Mouse (Mus musculus) heart, adult 2 months (tissue): ENCODE data around the gene Nrtn. TPM values are rescaled to one million over a fixed set of nuclear protein-coding genes. Genes with fewer than 3 reads are reported as not detected.

Source experiments
- DNase-seq, 2 experiments: peaks; one replicate each; pipeline ENCODE4 v3.0.0; 2021
- H3K27ac ChIP-seq: fragments of 200-600 bp; 2 replicates; pipeline ENCODE4 v1.8.1; 2022
- H3K27me3 ChIP-seq: fragments of 200-500 bp; 2 replicates; pipeline ENCODE4 v1.6.1; 2012; ENCODE audit warnings: mild to moderate bottlenecking, low read length, inconsistent platforms, mixed read lengths; ENCODE audit not compliant: control insufficient read depth, insufficient read depth
- H3K36me3 ChIP-seq: fragments of 200-500 bp; 2 replicates; pipeline ENCODE4 v1.6.1; 2012; ENCODE audit warnings: low read length, inconsistent platforms; ENCODE audit not compliant: control insufficient read depth, insufficient read depth
- H3K4me1 ChIP-seq: fragments of 200-500 bp; 2 replicates; pipeline ENCODE4 v1.6.1; 2011; ENCODE audit warnings: low read length; ENCODE audit not compliant: control insufficient read depth, insufficient read depth
- H3K4me3 ChIP-seq: fragments of 200-600 bp; 2 replicates; pipeline ENCODE4 v1.8.1; 2022
- H3K79me2 ChIP-seq: fragments of 200-500 bp; replicated peaks from 2 replicates; pipeline ENCODE4 v1.6.1; 2012; ENCODE audit warnings: mild to moderate bottlenecking, inconsistent platforms, low read length, moderate library complexity, mixed read lengths; ENCODE audit not compliant: control insufficient read depth, insufficient read depth
- H3K9ac ChIP-seq: fragments of 200-500 bp; 2 replicates; pipeline ENCODE4 v1.6.1; 2012; ENCODE audit warnings: low read depth, mild to moderate bottlenecking, control low read depth, inconsistent platforms, low read length, mixed read lengths
- CTCF ChIP-seq: fragments of 200-600 bp; IDR thresholded peaks from 2 replicates; pipeline ENCODE4 v1.8.1; 2022; ENCODE audit warnings: antibody characterized with exemption, mild to moderate bottlenecking, moderate library complexity
- EP300 ChIP-seq: fragments of 200-500 bp; IDR thresholded peaks from 2 replicates; pipeline ENCODE4 v1.6.1; 2011; ENCODE audit warnings: low read depth, low read length, control low read depth; ENCODE audit not compliant: insufficient read depth
- POLR2A ChIP-seq: fragments of 200-500 bp; IDR thresholded peaks from 2 replicates; pipeline ENCODE4 v1.6.1; 2011; ENCODE audit warnings: mild to moderate bottlenecking, low read depth, low read length, control low read depth; ENCODE audit not compliant: insufficient read depth
- WGBS: fragments of 180-500 bp; shearing (Covaris S2); methylation state at CpG from one replicate; pipeline ENCODE4 v1.1.7; 2018; 5-methylcytosine and 5-hydroxymethylcytosine counted together
- intact Hi-C: fragments of 180-260 bp; cut with DNase I; formaldehyde crosslinking; loops from one replicate; pipeline ENCODE4 v1.15.1; 2025
- polyA plus RNA-seq: library from polyadenylated mRNA; depleted of rRNA; stranded (reverse); fragments of >200 nt; gene quantifications from 2 replicates; pipeline ENCODE4 v1.2.3, GENCODE M21; 2012
- total RNA-seq, 2 experiments: library from RNA; stranded (reverse); gene quantifications; 2 replicates each; pipeline ENCODE4 v1.2.3; 2021

The Nrtn gene
- total and polyA plus RNA-seq, 3 experiments = 24.4 to 49.3 (median 26.8) TPM

DNA sequence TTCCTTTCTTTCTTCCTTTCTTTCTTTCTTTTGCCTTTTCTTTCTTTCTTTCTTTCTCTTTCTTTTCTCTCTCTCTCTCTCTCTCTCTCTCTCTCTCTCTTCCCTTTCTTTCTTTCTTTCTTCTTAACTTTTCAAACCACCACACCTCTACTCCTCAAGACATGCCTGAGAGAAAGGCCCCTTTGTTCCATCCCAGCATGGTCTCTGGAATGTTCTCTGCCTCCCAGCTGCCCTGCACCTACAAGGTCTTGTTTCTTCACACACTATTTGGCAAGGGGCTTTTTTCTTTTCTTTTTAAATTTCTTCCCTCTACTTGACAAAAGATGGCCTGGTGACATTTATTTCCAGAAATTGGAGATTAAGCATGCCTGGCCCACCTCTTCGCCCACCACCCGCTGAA lies 27.7 kb downstream of the Nrtn start:
- 73% methylated on average over 2 of the region's 2 CpGs for WGBS
- DNase-seq = no peak
- intact Hi-C loops = no loop called here

DNA sequence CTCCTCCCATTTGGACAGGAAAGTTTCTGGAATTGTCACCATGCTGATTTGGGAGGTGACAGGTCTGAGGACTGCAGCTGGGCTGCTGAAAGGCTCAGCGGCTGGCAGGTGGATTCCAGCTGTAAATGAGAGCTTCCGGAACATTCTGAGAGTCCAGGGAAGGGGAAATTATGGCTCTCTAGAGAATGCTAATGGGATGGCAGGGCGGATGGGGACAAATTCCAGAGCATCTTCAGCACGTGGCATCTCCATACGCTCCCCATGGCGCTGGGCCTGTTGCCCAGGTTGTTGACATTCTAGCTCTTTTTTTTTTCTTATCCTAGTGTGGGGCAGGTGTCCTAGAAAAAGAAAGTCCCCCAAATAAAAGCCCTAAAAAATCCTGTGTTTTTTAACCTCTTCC lies 28.2 kb downstream of the Nrtn start:
- Histone ChIP-seq H3K9ac (no peak overlapping the region), H3K79me2 (no peaks in the 10 kb centered on the region), H3K4me3 (no peak overlapping the region), H3K4me1 (peaks cover 2% of the 10 kb centered on the region), H3K27ac (no peak overlapping the region), H3K36me3 (no peaks in the 10 kb centered on the region), H3K27me3 (no peaks in the 10 kb centered on the region)
- TF ChIP-seq POLR2A = no peak
- TF ChIP-seq CTCF = no peak
- no peak for TF ChIP-seq EP300
- no peak for DNase-seq
- intact Hi-C loops = no loop called here
- WGBS = 24% methylated on average over 6 of the region's 6 CpGs

More for the DNA sequence above, 27.7 kb downstream of the Nrtn start:
- H3K79me2 ChIP-seq = no peaks in the 10 kb centered on the region
- TF ChIP-seq POLR2A (no peak), CTCF (no peak), EP300 (no peak)
- peaks cover 2% of the 10 kb centered on the region for H3K4me1 ChIP-seq
- no peak overlapping the region for H3K27ac ChIP-seq
- no peak overlapping the region for H3K4me3 ChIP-seq
- no peaks in the 10 kb centered on the region for H3K36me3 ChIP-seq
- H3K9ac ChIP-seq = no peak overlapping the region
- H3K27me3 ChIP-seq = no peaks in the 10 kb centered on the region

DNA sequence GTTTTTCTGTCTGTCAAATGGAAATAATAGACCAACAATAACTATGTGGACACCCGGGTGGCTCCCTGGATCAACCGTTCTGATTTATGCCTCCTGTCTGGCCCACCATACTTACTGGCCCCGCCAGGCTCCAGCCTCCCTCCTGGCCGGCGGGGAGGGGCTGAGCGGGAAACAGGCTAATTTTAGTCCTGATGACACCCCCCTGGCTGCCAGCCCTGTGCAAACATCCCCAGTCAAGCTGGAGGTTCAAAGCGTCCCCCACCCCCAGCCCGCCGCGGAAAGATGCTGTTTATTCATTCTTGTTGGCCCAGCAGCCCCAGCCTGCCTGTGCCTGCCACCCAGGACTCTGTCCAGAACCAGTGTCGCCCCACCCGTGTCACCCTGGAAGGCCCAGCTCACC lies 29.2 kb downstream of the Nrtn start:
- no peaks in the 10 kb centered on the region for H3K27me3 ChIP-seq
- H3K9ac ChIP-seq = no peak overlapping the region
- TF ChIP-seq POLR2A (no peak), EP300 (no peak), CTCF (no peak)
- intact Hi-C loops = no loop called here
- WGBS = 4% methylated on average over 12 of the region's 12 CpGs
- H3K4me1 ChIP-seq = peaks cover 2% of the 10 kb centered on the region
- H3K27ac ChIP-seq = no peak overlapping the region
- H3K4me3 ChIP-seq = no peak overlapping the region
- H3K79me2 ChIP-seq = no peaks in the 10 kb centered on the region
- H3K36me3 ChIP-seq = no peaks in the 10 kb centered on the region
- DNase-seq = no peak

DNA sequence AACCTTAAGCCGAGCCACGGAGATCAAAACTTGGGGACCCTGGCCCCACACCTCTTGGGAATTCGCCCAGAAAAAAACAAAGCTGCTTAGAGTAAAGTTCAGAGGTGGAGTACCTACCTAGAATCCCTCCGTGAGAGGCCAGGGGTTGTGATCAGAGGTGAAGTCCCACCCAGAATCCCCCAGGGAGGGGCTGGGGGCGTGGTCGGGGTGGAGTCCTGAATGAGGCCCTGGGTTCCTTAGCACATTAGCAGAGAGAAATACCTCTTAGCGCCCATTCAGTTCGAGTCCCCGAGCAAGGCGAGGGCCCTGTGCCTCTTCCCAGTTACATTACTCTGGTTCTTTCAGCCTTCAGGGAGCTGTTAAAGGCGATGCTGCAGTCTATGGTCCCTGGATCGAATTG lies 29.7 kb downstream of the Nrtn start:
- intact Hi-C loops = no loop called here
- TF ChIP-seq EP300 (no peak), CTCF (no peak)
- WGBS = 20% methylated on average over 12 of the region's 12 CpGs
- no peaks in the 10 kb centered on the region for H3K27me3 ChIP-seq
- H3K27ac ChIP-seq = no peak overlapping the region
- H3K4me3 ChIP-seq = no peak overlapping the region
- peaks cover 2% of the 10 kb centered on the region for H3K4me1 ChIP-seq
- no peak overlapping the region for H3K9ac ChIP-seq
- H3K36me3 ChIP-seq = no peaks in the 10 kb centered on the region
- H3K79me2 ChIP-seq = no peaks in the 10 kb centered on the region
- DNase-seq = peak in 1 of 2 experiments; percentile 17

DNA sequence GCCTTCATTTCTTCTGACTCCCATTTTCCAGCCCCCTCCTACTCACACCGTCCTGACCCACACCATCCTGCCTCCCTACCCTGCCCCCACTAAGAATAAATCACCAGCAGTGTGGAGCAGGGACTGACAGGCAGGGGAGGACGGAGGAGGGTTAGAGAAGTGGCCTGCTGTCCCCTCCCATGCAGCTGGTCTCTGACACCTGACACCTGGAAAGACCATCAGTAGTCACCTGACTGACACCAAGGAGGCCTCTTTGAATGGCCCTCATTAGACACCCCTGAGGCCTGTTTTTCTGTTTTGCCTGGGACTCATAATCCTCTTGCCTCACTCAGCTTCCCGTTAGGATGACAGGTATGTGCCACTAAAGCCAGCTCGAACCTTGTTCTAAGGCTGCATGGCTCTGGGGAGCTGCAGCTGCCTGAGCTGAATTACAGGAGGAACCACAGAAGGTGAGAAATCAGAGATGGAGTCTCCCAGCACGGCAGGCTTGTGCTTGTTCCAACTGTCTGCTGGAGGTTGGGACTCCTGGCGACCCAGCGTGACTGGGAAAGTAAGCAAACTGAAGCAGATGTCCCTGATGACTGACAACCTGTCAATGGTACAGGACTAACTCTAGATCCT lies 30.2 kb downstream of the Nrtn start:
- DNase-seq = no peak
- WGBS = 26% methylated on average over 7 of the region's 7 CpGs
- Histone ChIP-seq H3K27me3 (no peaks in the 10 kb centered on the region), H3K36me3 (no peaks in the 10 kb centered on the region), H3K4me1 (peaks cover 2% of the 10 kb centered on the region), H3K27ac (no peak overlapping the region), H3K4me3 (no peak overlapping the region), H3K9ac (no peak overlapping the region), H3K79me2 (no peaks in the 10 kb centered on the region)
- TF ChIP-seq POLR2A (no peak), CTCF (no peak), EP300 (no peak)
- intact Hi-C loops = no loop called here

DNA sequence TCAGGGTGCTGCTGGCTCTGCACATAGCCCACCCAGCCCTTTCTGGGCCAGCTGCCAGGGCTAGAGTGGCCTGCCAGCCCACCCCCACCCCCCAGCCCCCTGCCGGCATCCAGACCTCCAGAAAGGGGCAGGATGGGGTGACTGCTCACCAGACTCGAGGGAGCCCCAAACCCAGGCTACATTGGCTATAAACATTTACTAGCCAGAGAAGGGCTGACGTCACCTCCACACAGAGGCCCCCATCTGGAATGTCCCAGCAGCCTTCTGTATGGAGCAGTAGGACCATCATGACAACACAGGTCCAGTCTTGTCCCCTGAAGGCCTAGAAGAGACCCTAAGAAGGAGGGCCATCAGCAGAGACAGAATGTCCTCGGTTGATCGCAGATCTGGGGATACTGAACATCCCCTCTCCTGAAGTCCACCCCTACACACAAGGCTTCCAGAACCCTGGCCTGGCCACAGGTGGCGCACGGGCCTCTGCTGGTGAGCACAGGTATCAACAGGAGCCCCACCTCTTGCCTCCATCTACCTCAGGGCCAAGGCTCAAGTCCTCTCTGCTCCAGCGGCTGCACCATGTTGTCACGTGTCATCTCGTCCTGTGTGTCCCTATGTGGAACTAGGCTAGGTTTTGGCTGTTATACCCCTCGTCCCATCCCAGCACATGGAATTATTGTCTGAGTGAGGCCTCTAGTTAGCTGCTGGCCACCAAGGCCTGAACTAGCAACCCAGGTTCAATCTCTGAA lies 33.7 kb downstream of the Nrtn start:
- intact Hi-C loops = no loop called here
- no peak overlapping the region for H3K27ac ChIP-seq
- H3K27me3 ChIP-seq = no peaks in the 10 kb centered on the region
- no peak overlapping the region for H3K9ac ChIP-seq
- no peaks in the 10 kb centered on the region for H3K36me3 ChIP-seq
- DNase-seq = no peak
- no peak for TF ChIP-seq CTCF
- TF ChIP-seq POLR2A = no peak
- no peak for TF ChIP-seq EP300
- 0 out of 2 replicates have a peak, but pooled peaks cover 1% of the 10 kb centered on the region for H3K79me2 ChIP-seq
- 77% methylated on average over 11 of the region's 11 CpGs for WGBS
- H3K4me3 ChIP-seq = no peak overlapping the region
- peaks cover 3% of the 10 kb centered on the region for H3K4me1 ChIP-seq
